In the genomic region with DNA sequence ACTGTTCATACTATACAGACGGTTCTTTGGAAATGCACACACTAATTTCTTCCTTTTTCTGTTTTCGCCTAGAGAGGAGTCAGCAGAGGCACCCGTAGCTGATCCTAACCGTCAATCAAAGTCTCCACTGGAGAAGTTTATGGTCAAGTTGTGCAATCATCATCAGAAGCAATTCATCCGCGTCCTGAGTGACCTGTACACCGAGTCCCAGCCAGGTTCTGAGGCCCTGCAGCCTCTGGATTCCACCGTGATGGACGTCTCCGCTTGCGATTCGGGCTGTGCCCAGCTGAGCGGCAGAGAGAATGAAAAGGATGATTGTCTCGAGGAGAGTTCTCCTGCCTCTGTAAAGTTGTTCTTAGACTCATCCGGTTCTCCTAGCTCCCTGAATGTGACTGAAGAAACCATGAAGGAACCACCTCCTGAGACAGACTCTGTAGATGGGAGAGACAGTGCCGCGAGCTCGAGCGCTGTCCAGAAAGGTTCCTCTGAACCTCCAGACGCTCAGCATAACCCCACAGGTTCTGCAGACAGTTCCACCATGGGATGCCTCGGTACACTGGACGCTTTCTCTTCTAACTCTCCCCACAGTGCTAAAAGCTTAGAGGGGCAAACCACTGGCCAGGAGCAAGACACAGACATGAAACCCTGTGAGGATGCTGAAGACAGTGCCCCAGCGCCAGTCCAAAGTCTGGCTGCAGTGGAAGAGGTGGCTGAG, we compare ENCODE assay signal across 17 mouse cellular contexts. TPM values are rescaled to one million over a fixed set of nuclear protein-coding genes. Genes with fewer than 3 reads are reported as not detected.
DNase-seq lines count a peak whose midpoint lies in the region; ATAC-seq lines count a peak whose summit lies in the region.
"Had no signal": no experiment of that assay in that cellular context is flagged by ENCODE, and none has a peak within 500 bp of the region (broad histone marks: within the 10 kb centered on the region; RNA-seq: fewer than 3 reads in every experiment).

A gene (plus strand): TSS at position 665 of the 715 bp plus-strand sequence.

- H3K4me1 ChIP-seq in hindbrain, embryonic 14.5 days (replicated peaks; ENCODE audit: control insufficient read depth, insufficient read depth, low read length) = no peaks in the 10 kb centered on the region

- no peak for DNase-seq in left cerebral cortex, adult 18-20 months (ENCODE audit: low spot score in 2 of 2)
- no peak for DNase-seq in left cerebral cortex, postnatal 14 days (ENCODE audit: low spot score in 2 of 2)
- no peak for DNase-seq in adrenal gland, adult 2 months
- DNase-seq in adrenal gland, postnatal 36 days = no peak
- DNase-seq in left cerebral cortex, postnatal 4 days = no peak
- no peak for DNase-seq in hindbrain, embryonic 14.5 days (ENCODE audit: low spot score)
- no peak for DNase-seq in kidney, postnatal 10 days
- DNase-seq: cerebellum, postnatal 25 days; heart, adult 2 months; kidney, postnatal 4 days; lung, postnatal 36 days; right cerebral cortex, postnatal 14 days; thymus, adult 2 months had no signal

- H3K9me3 ChIP-seq in hindbrain, embryonic 14.5 days (ENCODE audit: control insufficient read depth, low read length) = no peaks in the 10 kb centered on the region

- no peak within 1 kb of the TSS for H3K4me2 ChIP-seq in hindbrain, embryonic 14.5 days (replicated peaks)

- WGBS in hindbrain, embryonic 14.5 days = 94% methylated on average over 23 of the region's 23 CpGs

- H3K27ac ChIP-seq in hindbrain, embryonic 14.5 days = no peak within 1 kb of the TSS
- H3K27ac ChIP-seq: heart, adult 2 months; liver, embryonic 14.5 days had no signal

- no peak within 1 kb of the TSS for H3K9ac ChIP-seq in hindbrain, embryonic 14.5 days
- H3K9ac ChIP-seq: liver, embryonic 14.5 days had no signal

- ATAC-seq in hindbrain, embryonic 14.5 days (ENCODE audit: low FRiP score) = no peak
- ATAC-seq: forebrain, embryonic 14.5 days; intestine, postnatal 0 days had no signal

- no peaks in the 10 kb centered on the region for H3K27me3 ChIP-seq in hindbrain, embryonic 14.5 days (ENCODE audit: control insufficient read depth, insufficient read depth, low read length)
- H3K27me3 ChIP-seq: CH12.LX had no signal

- no peak within 1 kb of the TSS for H3K4me3 ChIP-seq in hindbrain, embryonic 14.5 days (replicated peaks; ENCODE audit: low read length)
- H3K4me3 ChIP-seq: heart, adult 2 months had no signal

- peaks cover 50% of the 10 kb centered on the region for H3K36me3 ChIP-seq in hindbrain, embryonic 14.5 days (replicated peaks; ENCODE audit: control insufficient read depth, insufficient read depth)

- intact Hi-C loops in left cerebral cortex, postnatal 14 days (cut with DNase I) = no loop called here
- intact Hi-C loops in left cerebral cortex, postnatal 4 days (cut with DNase I) = no loop called here

RNA-seq across cellular contexts. Expression of the gene that starts here (rescaled TPM):
- total RNA-seq in left cerebral cortex, adult 18-20 months (2021) = 10 to 100 TPM; 12.6 to 12.7 TPM
- 10 to 100 TPM in 1 of 2 experiments, 1 to 10 TPM in 1; 9.6 to 11.4 TPM for total RNA-seq in left cerebral cortex, postnatal 14 days (2021)
- 10 to 100 TPM; 12.9 to 15.0 TPM for total RNA-seq in adrenal gland, adult 2 months (2021)
- 0.33 and 0.39 TPM in 2 replicates for polyA plus RNA-seq in adrenal gland, adult 2 months (2012; rRNA removed)
- 10 to 100 TPM; 12.4 to 17.4 TPM for total RNA-seq in adrenal gland, postnatal 36 days (2021)
- 10 to 100 TPM; 14.1 to 15.9 TPM for total RNA-seq in left cerebral cortex, postnatal 4 days (2021)
- 3.1 and 3.2 TPM in 2 replicates for polyA plus RNA-seq in hindbrain, embryonic 14.5 days (2014; fragmentation: Nextera tagmentation; extraction: Ambion mirVana)
